ENCODE assay signal across 8 mouse cellular contexts in the genomic region with DNA sequence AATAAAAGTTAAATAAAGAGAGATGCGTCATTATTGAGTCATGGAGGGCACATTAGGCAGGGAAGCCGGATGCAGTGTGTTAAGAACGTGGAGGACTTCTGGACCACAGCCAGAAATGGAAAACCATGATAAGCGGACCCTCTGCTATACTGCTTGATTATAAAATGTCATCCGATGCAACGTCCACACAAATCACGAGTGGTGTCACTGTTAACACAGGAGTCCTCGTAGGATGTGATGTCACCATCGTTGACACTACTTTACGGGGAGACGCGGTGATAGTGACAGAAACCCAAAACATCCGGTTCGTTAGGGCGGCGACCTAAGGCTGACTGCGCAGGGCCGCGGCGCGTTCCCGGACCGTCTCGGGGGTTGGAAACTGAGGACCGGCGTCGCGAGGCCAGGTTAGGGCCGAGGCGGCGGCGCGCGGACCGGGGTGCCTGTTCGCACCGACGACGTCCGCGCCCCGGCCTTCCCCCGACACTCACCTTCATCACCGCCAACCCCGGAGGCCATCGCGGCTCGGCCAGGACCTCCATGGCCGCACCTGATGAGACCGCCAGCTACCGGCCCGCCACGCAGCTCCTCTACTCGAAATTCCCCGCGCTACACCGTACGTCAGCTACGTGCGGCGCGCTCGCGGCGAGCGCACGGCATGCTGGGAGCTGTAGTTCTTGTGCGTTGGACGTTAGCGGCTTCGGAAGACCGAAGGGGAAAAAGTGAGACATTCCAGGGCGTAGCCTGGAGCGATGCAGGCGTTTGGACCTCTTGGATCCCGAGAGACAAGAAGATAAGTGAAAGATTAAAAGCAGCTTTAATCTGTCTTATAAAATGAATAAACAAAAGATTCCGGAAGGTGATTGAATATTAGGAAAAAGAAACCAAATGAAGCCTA. TPM values are rescaled to one million over a fixed set of nuclear protein-coding genes. Genes with fewer than 3 reads are reported as not detected.
DNase-seq lines count a peak whose midpoint lies in the region; ATAC-seq and TF ChIP-seq lines count a peak whose summit lies in the region.

A gene (minus strand): TSS at position 631 of the 895 bp plus-strand sequence.

- ATAC-seq in forebrain, embryonic 14.5 days = peak; percentile 96
- ATAC-seq in lung, embryonic 16.5 days (ENCODE audit: low read depth) = peak; percentile 97

- peak within 1 kb of the TSS; percentile 92 for H3K9ac ChIP-seq in ES-E14 (ENCODE audit: insufficient read depth, low read depth, low read length, poor library complexity, severe bottlenecking)
- peak within 1 kb of the TSS; percentile 75 for H3K9ac ChIP-seq in forebrain, embryonic 14.5 days (ENCODE audit: low read length)
- peak within 1 kb of the TSS; percentile 80 for H3K9ac ChIP-seq in lung, embryonic 16.5 days (ENCODE audit: low read length)

- peaks cover 0 to 9% of the 10 kb centered on the region in 2 experiments; a peak in 1 of 4 replicates for H3K4me1 ChIP-seq in ES-E14 (ENCODE audit: control insufficient read depth in 2 of 2, insufficient read depth in 2 of 2, low read length in 2 of 2, poor library complexity in 1 of 2)
- peaks cover 6% of the 10 kb centered on the region; the same call in 1 of the 2 replicates for H3K4me1 ChIP-seq in forebrain, embryonic 14.5 days (ENCODE audit: control insufficient read depth, insufficient read depth, low read length)
- peaks cover 4% of the 10 kb centered on the region for H3K4me1 ChIP-seq in lung, embryonic 16.5 days (replicated peaks; ENCODE audit: control insufficient read depth, insufficient read depth, low read length)

- no peaks in the 10 kb centered on the region; the same call in 1 of the 2 replicates for H3K36me3 ChIP-seq in ES-E14 (ENCODE audit: control insufficient read depth, insufficient read depth, low read length, poor library complexity, severe bottlenecking)
- H3K36me3 ChIP-seq in forebrain, embryonic 14.5 days (ENCODE audit: control insufficient read depth, insufficient read depth, low read length) = no peaks in the 10 kb centered on the region
- H3K36me3 ChIP-seq in lung, embryonic 16.5 days (ENCODE audit: control insufficient read depth, insufficient read depth, low read length) = peaks cover 2% of the 10 kb centered on the region; the same call in 1 of the 2 replicates

- peak within 1 kb of the TSS; percentile 2; the same call in 1 of the 2 replicates for H3K27ac ChIP-seq in ES-E14 (ENCODE audit: insufficient read depth, low read depth, low read length, poor library complexity, severe bottlenecking)
- peak within 1 kb of the TSS; percentile 21; the same call in 1 of the 2 replicates for H3K27ac ChIP-seq in forebrain, embryonic 14.5 days (ENCODE audit: low read depth, low read length)
- peak within 1 kb of the TSS; percentile 68 for H3K27ac ChIP-seq in layer of hippocampus, adult 2 months
- H3K27ac ChIP-seq in lung, embryonic 16.5 days (ENCODE audit: low read length) = peak within 1 kb of the TSS; percentile 74

- WGBS in forebrain, embryonic 14.5 days = under 1% methylated on average over 77 of the region's 77 CpGs
- under 1% methylated on average over 74 of the region's 77 CpGs for WGBS in lung, embryonic 16.5 days

- peak within 1 kb of the TSS; percentile 81 to 82 for H3K4me3 ChIP-seq in ES-E14 (ENCODE audit: insufficient read depth in 1 of 2, low read depth in 1 of 2, low read length in 2 of 2, poor library complexity in 1 of 2, severe bottlenecking in 1 of 2)
- H3K4me3 ChIP-seq in forebrain, embryonic 14.5 days (ENCODE audit: low read depth, low read length) = peak within 1 kb of the TSS; percentile 76
- peak within 1 kb of the TSS; percentile 82 for H3K4me3 ChIP-seq in layer of hippocampus, adult 2 months
- H3K4me3 ChIP-seq in lung, embryonic 16.5 days (ENCODE audit: low read length) = peak within 1 kb of the TSS; percentile 80

- DNase-seq in ES-E14 (ENCODE audit: low read depth, low spot score) = peak; percentile 78
- peak; percentile 71 for DNase-seq in cerebellum, adult 11 months
- peak; percentile 94 for DNase-seq in forebrain, embryonic 14.5 days (ENCODE audit: low spot score)
- peak; percentile 68 for DNase-seq in heart, postnatal 25 days (ENCODE audit: low spot score)
- DNase-seq in layer of hippocampus, adult 2 months (ENCODE audit: low spot score in 2 of 2) = peak; percentile 81 to 85
- peak; percentile 34 for DNase-seq in ovary, postnatal 10 days (ENCODE audit: low spot score)
- DNase-seq in thymus, postnatal 10 days (ENCODE audit: low spot score in 2 of 2) = peak; percentile 69 to 73

- no peaks in the 10 kb centered on the region for H3K9me3 ChIP-seq in ES-E14 (ENCODE audit: control insufficient read depth, insufficient read depth, low read depth, low read length)
- no peaks in the 10 kb centered on the region for H3K9me3 ChIP-seq in forebrain, embryonic 14.5 days (replicated peaks; ENCODE audit: control insufficient read depth, low read length)
- no peaks in the 10 kb centered on the region for H3K9me3 ChIP-seq in lung, embryonic 16.5 days (ENCODE audit: control insufficient read depth, low read length)

- H3K4me2 ChIP-seq in forebrain, embryonic 14.5 days (ENCODE audit: low read length) = peak within 1 kb of the TSS; percentile 75
- peak within 1 kb of the TSS; percentile 66 for H3K4me2 ChIP-seq in lung, embryonic 16.5 days (ENCODE audit: low read depth, low read length)

- intact Hi-C loops in heart, postnatal 25 days (cut with DNase I) = loop anchor here (5.0 to 10.0 kb wide), 3 partner anchors 204 to 606 kb away; no protein-coding TSS in a partner anchor

- TF ChIP-seq CTCF in layer of hippocampus, adult 2 months (conservative IDR thresholded peaks at IDR 0.05) = 0 out of 2 replicates have a peak, but pooled peaks have one; percentile 2

- H3K27me3 ChIP-seq in forebrain, embryonic 14.5 days (replicated peaks; ENCODE audit: control insufficient read depth, insufficient read depth, low read length) = no peaks in the 10 kb centered on the region
- H3K27me3 ChIP-seq in lung, embryonic 16.5 days (ENCODE audit: control insufficient read depth, insufficient read depth, low read depth, low read length) = no peaks in the 10 kb centered on the region

- in situ Hi-C loops in ES-E14 (cut with MboI; ENCODE audit: low sequenced_read_pairs in 2 of 2, unreplicated experiment in 2 of 2) = no loop called here

TF ChIP-seq in ES-E14, 5 proteins besides CTCF, POLR2A, EP300 and RAD21:
- TF ChIP-seq MAFK (IDR thresholded peaks at IDR 0.05; ENCODE audit: insufficient read depth, low read depth, low read length) = no peak
- TF ChIP-seq ZNF384 (IDR thresholded peaks at IDR 0.05; ENCODE audit: low read depth, low read length) = no peak
- TF ChIP-seq HCFC1 (IDR thresholded peaks at IDR 0.05; ENCODE audit: borderline replicate concordance, insufficient read depth, low read length) = peak; percentile 95
- no peak for TF ChIP-seq CHD2 (IDR thresholded peaks at IDR 0.05; ENCODE audit: low read depth, low read length)
- TF ChIP-seq ZC3H11A (IDR thresholded peaks at IDR 0.05; ENCODE audit: borderline replicate concordance, low read depth, low read length) = no peak
TF ChIP-seq in ES-E14: peak in this region for 1.

RNA-seq across cellular contexts. Expression of the gene that starts here (rescaled TPM):
- 23.7 and 24.3 TPM in 2 replicates for total RNA-seq in ES-E14 (2012; rRNA removed)
- polyA plus RNA-seq in forebrain, embryonic 14.5 days (2014; fragmentation: Nextera tagmentation; extraction: Ambion mirVana) = 18.4 and 19.5 TPM in 2 replicates
- total RNA-seq in heart, postnatal 25 days (2021) = 1 to 10 TPM; 1.2 to 1.4 TPM
- 1 to 10 TPM; 8.2 to 8.6 TPM for total RNA-seq in layer of hippocampus, adult 2 months (2021)
- polyA plus RNA-seq in lung, embryonic 16.5 days (2015; fragmentation: Nextera tagmentation; extraction: Ambion mirVana) = 36.5 and 40.3 TPM in 2 replicates

Comparison
In these comparisons a context has a peak if more than half of its experiments do, and no peak if none do; other contexts are left out.
1. Peak in every context shown above with its lines: DNase-seq, ATAC-seq, H3K4me3 ChIP-seq and H3K27ac ChIP-seq.
2. DNase-seq: peak in every context shown above with its lines; median percentile 94 in forebrain, embryonic 14.5 days; 83 in layer of hippocampus, adult 2 months; 78 in ES-E14; 71 in cerebellum, adult 11 months; 71 in thymus, postnatal 10 days; 68 in heart, postnatal 25 days; 34 in ovary, postnatal 10 days.
3. H3K27ac ChIP-seq: peak in every context shown above with its lines; median percentile 74 in lung, embryonic 16.5 days; 68 in layer of hippocampus, adult 2 months; 21 in forebrain, embryonic 14.5 days; 2 in ES-E14.